Mouse (Mus musculus): ENCODE results near the gene Wasf3.

DNA sequence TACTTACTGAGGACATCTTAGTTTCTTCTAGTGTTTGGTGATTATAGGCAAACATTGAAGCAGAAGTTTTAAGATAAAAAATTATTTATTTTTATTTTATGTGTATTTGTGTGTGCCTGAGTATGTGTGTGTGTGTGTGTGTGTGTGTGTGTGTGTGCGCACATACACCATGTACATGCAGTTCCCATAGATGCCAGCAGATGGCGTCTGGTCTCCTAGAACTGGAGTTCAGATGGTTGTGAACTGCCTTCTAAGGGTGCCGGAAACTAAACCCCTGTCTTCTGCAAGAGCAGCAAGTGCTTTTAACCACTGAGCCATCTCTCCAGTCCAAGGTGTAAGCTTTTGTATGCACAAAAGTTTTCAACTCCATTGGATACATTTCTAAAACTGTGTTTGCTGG lies 2.5 kb upstream of the Wasf3 start:
- TF ChIP-seq TAL1 (conservative IDR thresholded peaks at IDR 0.05; ENCODE audit: low read depth, low read length): no peak
- no peak for TF ChIP-seq CTCF (IDR thresholded peaks at IDR 0.05; ENCODE audit: low read depth, low read length)

Measured in G1E (cell line).